Mouse (Mus musculus) heart, postnatal 25 days (tissue): ENCODE measurements around the gene Lgals1. TPM values are rescaled to one million over a fixed set of nuclear protein-coding genes. Genes with fewer than 3 reads are reported as not detected.

Experiments used
- DNase-seq: peaks from one replicate; pipeline ENCODE4 v3.0.0; 2022; ENCODE audit warnings: low spot score
- intact Hi-C: fragments of 180-260 bp; cut with DNase I; formaldehyde crosslinking; loops from one replicate; pipeline ENCODE4 v1.15.1; 2025
- microRNA-seq: library from miRNA; unstranded; fragments of <30 nt; microRNA quantifications from one replicate; pipeline ENCODE4 v1.2.0, GENCODE M21; 2022
- total RNA-seq, 2 experiments: library from RNA; stranded (reverse); gene quantifications; 2 replicates each; pipeline ENCODE4 v1.2.3; 2021

Gene Lgals1
- total RNA-seq, 2 experiments from 2014 or later, result 188 to 192 TPM

DNA sequence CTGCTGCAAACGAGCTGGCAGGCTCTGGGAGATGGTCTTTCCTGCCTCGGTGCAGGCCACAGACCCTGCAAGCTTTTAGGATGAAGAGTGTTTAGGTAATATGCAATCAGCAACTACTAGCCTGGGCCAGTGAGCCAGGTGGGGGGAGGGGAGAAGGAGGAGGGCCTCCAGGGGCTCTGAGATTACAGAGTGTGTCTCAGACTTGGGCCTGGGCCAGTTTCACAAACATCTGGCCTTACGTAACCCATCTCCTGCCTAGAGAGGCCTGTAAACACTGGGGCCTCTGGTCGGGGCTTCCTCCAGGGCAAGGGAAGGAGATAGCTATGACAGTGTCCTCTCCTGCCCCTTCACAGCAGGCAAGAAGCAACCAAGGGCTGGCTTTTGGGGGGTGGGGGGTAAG lies 52.4 kb downstream of the Lgals1 start:
- intact Hi-C loops, result no loop called here
- DNase-seq, result peak; percentile 83

Small RNA genes within 50 kb of the gene (microRNA-seq; reads per million reads assigned to microRNA genes)
- gene Mir6955, result not detected

Other genes starting within 250 kb of the Lgals1 start
- 1 to 10 TPM; 1.4 to 2.5 TPM for gene Elfn2, start 208.0 kb upstream of the Lgals1 start, total RNA-seq
- 10 to 100 TPM; 11.6 to 13.2 TPM for gene Mfng, start 153.2 kb upstream of the Lgals1 start, total RNA-seq
- 10 to 100 TPM; 14.8 to 18.3 TPM for gene Card10, start 123.7 kb upstream of the Lgals1 start, total RNA-seq
- gene Cdc42ep1, start 84.1 kb upstream of the Lgals1 start, total RNA-seq, result 10 to 100 TPM; 34.1 to 41.0 TPM
- gene Lgals2, start 71.2 kb upstream of the Lgals1 start, total RNA-seq, result under 1 TPM; 0.62 to 0.64 TPM
- 10 to 100 TPM; 41.6 to 43.8 TPM for gene Gga1, start 49.5 kb upstream of the Lgals1 start, total RNA-seq
- gene Gm49510, start 27.1 kb upstream of the Lgals1 start, total RNA-seq, result under 1 TPM in 1 of 2 experiments, not detected in 1; 0.18 TPM
- 1 to 10 TPM; 4.1 to 4.8 TPM for gene Sh3bp1, start 27.0 kb upstream of the Lgals1 start, total RNA-seq
- gene Pdxp, start 12.8 kb upstream of the Lgals1 start, total RNA-seq, result 1 to 10 TPM in 1 of 2 experiments, under 1 TPM in 1; 0.75 to 1.4 TPM
- 10 to 100 TPM; 15.6 to 16.9 TPM for gene Nol12, start 8.2 kb downstream of the Lgals1 start, total RNA-seq
- 10 to 100 TPM; 36.0 to 39.8 TPM for gene Triobp, start 21.0 kb downstream of the Lgals1 start, total RNA-seq
- 10 to 100 TPM; 95.9 to 98.4 TPM for gene H1f0, start 101.7 kb downstream of the Lgals1 start, total RNA-seq
- not detected for gene Galr3, start 115.2 kb downstream of the Lgals1 start, total RNA-seq
- 1 to 10 TPM; 7.4 to 7.5 TPM for gene Ankrd54, start 136.2 kb downstream of the Lgals1 start, total RNA-seq
- gene Eif3l, start 148.5 kb downstream of the Lgals1 start, total RNA-seq, result 10 to 100 TPM; 68.9 to 71.5 TPM
- 10 to 100 TPM; 51.9 to 57.7 TPM for gene Micall1, start 182.2 kb downstream of the Lgals1 start, total RNA-seq
- 100 to 1,000 TPM; 132 TPM for gene Polr2f, start 214.3 kb downstream of the Lgals1 start, total RNA-seq
- gene 1700088E04Rik, start 214.5 kb downstream of the Lgals1 start, total RNA-seq, result 1 to 10 TPM; 1.6 to 1.7 TPM
- 1 to 10 TPM in 1 of 2 experiments, under 1 TPM in 1; 0.92 to 1.3 TPM for gene Sox10, start 238.5 kb downstream of the Lgals1 start, total RNA-seq